8 mouse cellular contexts compared by ENCODE assay signal in the genomic region with DNA sequence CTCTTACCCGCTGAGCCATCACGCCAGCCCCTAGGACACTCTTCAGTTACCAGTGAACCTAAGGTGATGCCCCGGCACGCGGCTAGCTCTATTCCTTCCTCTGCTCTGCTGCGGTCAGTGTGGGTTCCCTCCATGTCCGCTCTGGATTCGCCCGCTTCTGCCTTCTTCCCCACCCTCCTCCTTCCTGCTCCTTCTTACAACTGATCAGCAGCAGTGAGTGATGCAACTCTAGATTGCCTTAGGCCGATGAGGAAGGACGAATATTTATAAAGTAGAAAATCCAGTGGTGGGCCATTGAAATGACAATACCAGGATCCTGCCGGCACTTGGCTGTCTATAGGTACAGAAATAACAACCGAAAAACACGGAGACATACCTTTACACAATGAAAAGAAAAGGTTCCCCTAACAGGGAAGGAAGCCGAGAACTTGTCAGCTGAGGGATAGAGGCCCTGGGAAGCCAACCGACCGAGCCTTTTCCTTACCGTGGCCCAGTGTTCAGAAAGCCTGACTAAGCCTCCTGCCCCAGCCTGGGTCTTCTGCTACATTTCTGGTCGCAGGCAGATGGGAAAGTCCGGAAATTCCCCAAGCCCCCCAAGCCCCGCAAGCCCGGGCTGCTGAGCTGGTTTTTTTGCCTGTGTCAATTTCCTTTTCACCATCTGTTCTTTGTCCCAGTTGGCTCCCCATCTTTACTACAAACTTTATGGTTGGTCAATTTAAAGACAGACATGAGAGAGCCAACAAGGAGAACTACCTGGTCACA. TPM values are rescaled to one million over a fixed set of nuclear protein-coding genes. Genes with fewer than 3 reads are reported as not detected.
DNase-seq lines count a peak whose midpoint lies in the region; ATAC-seq lines count a peak whose summit lies in the region.

No protein-coding gene starts in this region.

- H3K36me3 ChIP-seq in kidney, embryonic 14.5 days (ENCODE audit: control insufficient read depth, insufficient read depth, low read length) = no peaks in the 10 kb centered on the region
- no peaks in the 10 kb centered on the region for H3K36me3 ChIP-seq in forebrain, embryonic 13.5 days (ENCODE audit: poor library complexity, severe bottlenecking)
- no peaks in the 10 kb centered on the region for H3K36me3 ChIP-seq in macrophage (ENCODE audit: inconsistent target)

- H3K9ac ChIP-seq in kidney, embryonic 14.5 days (ENCODE audit: low read depth, low read length) = peak overlapping the region; percentile 58
- H3K9ac ChIP-seq in forebrain, embryonic 13.5 days = no peak overlapping the region

- peak overlapping the region; percentile 88 for H3K27ac ChIP-seq in kidney, embryonic 14.5 days (ENCODE audit: low read depth, low read length)
- H3K27ac ChIP-seq in forebrain, embryonic 13.5 days = no peak overlapping the region
- H3K27ac ChIP-seq in macrophage = peak overlapping the region; percentile 97

- peak overlapping the region; percentile 32 for H3K4me3 ChIP-seq in kidney, embryonic 14.5 days (ENCODE audit: low read length)
- H3K4me3 ChIP-seq in forebrain, embryonic 13.5 days = no peak overlapping the region
- H3K4me3 ChIP-seq in macrophage (ENCODE audit: inconsistent target) = peak overlapping the region; percentile 69

- WGBS in kidney, embryonic 14.5 days = 64% methylated on average over 22 of the region's 22 CpGs
- WGBS in forebrain, embryonic 13.5 days = 75% methylated on average over 22 of the region's 22 CpGs
- WGBS in macrophage (ENCODE audit: missing documents) = 7% methylated on average over 19 of the region's 22 CpGs

- no peak for ATAC-seq in kidney, embryonic 14.5 days (ENCODE audit: low FRiP score, low TSS enrichment)
- ATAC-seq in forebrain, embryonic 13.5 days = no peak
- peak; percentile 33 for ATAC-seq in inflammation-experienced regulatory T-cells, adult 6 months
- ATAC-seq in frontal cortex, adult (ENCODE audit: low TSS enrichment) = no peak

- no peak for DNase-seq in kidney, postnatal 14 days
- peak; percentile 60 for DNase-seq in thymus, postnatal 14 days
- no peak for DNase-seq in yolk sac, embryonic 10.5 days (ENCODE audit: low spot score)

- peaks cover 16% of the 10 kb centered on the region for H3K4me1 ChIP-seq in kidney, embryonic 14.5 days (ENCODE audit: control insufficient read depth, insufficient read depth, low read length)
- 0 out of 2 replicates have a peak, but pooled peaks cover 10% of the 10 kb centered on the region for H3K4me1 ChIP-seq in forebrain, embryonic 13.5 days

- H3K79me2 ChIP-seq in macrophage (ENCODE audit: inconsistent target) = no peaks in the 10 kb centered on the region

- H3K4me2 ChIP-seq in kidney, embryonic 14.5 days (replicated peaks; ENCODE audit: low read depth, low read length) = peak overlapping the region; percentile 52
- peak overlapping the region; percentile 40; the same call in 1 of the 2 replicates for H3K4me2 ChIP-seq in forebrain, embryonic 13.5 days

- H3K9me3 ChIP-seq in kidney, embryonic 14.5 days (ENCODE audit: control insufficient read depth, low read length) = no peaks in the 10 kb centered on the region
- no peaks in the 10 kb centered on the region for H3K9me3 ChIP-seq in forebrain, embryonic 13.5 days (replicated peaks)

- no peaks in the 10 kb centered on the region for H3K27me3 ChIP-seq in kidney, embryonic 14.5 days (ENCODE audit: control insufficient read depth, insufficient read depth, low read length)
- no peaks in the 10 kb centered on the region for H3K27me3 ChIP-seq in forebrain, embryonic 13.5 days

RNA-seq across cellular contexts. Expression of a gene that starts 27.7 kb away (rescaled TPM):
- polyA plus RNA-seq in kidney, embryonic 14.5 days (2014; fragmentation: Nextera tagmentation; extraction: Ambion mirVana) = 23.2 and 24.2 TPM in 2 replicates
- polyA plus RNA-seq in forebrain, embryonic 13.5 days (2015; fragmentation: Nextera tagmentation; extraction: Ambion mirVana) = 15.8 and 17.3 TPM in 2 replicates
- polyA plus RNA-seq in inflammation-experienced regulatory T-cells, adult 6 months (2017; shearing (Covaris generic)) = 10 to 100 TPM; 16.4 to 18.6 (median 17.1) TPM
- total RNA-seq in macrophage (2018; cell fraction: chromatin; rRNA removed) = 10 to 100 TPM; 27.1 to 54.6 (median 36.2) TPM
- 10 to 100 TPM; 20.1 to 36.2 (median 26.9) TPM for total RNA-seq in macrophage (2018; cell fraction: cytosol; rRNA removed)
- 10 to 100 TPM; 25.9 to 49.7 (median 32.6) TPM for total RNA-seq in macrophage (2018; cell fraction: nucleus; rRNA removed)
- polyA plus RNA-seq in macrophage (2018) = 24.1 to 61.1 TPM (median 29.0 TPM) in 3 replicates
